Mouse (Mus musculus): ENCODE measurements around the gene Smim27.

Gene Smim27

GRCm38 (mm10) chr4:40269430-40270032 is at the start of gene Smim27, which contains the start of gene Topors:
TSS of gene Smim27 (plus strand) at chr4:40269579.
TSS of gene Topors (minus strand) at chr4:40269850.
- in situ Hi-C loops (cut with MboI, MseI), result loop anchor here (5.0 to 25.0 kb wide), 3 partner anchors 433 to 1443 kb away; partner anchors contain the start of genes Aptx (in 1 of the 2), Dcaf12 (in 1 of the 2), Dctn3 (in 1 of the 2) and Rpp25l (in 1 of the 2)

- in situ Hi-C loops (cut with MboI, MseI), result no loop called here
These were observed 48.9 kb upstream of the Smim27 start for GRCm38 (mm10) chr4:40220437-40220836.

GRCm38 (mm10) chr4:40221004-40221760 is 48.2 kb upstream of the Smim27 start:
- in situ Hi-C loops (cut with MboI, MseI), result no loop called here

DNA sequence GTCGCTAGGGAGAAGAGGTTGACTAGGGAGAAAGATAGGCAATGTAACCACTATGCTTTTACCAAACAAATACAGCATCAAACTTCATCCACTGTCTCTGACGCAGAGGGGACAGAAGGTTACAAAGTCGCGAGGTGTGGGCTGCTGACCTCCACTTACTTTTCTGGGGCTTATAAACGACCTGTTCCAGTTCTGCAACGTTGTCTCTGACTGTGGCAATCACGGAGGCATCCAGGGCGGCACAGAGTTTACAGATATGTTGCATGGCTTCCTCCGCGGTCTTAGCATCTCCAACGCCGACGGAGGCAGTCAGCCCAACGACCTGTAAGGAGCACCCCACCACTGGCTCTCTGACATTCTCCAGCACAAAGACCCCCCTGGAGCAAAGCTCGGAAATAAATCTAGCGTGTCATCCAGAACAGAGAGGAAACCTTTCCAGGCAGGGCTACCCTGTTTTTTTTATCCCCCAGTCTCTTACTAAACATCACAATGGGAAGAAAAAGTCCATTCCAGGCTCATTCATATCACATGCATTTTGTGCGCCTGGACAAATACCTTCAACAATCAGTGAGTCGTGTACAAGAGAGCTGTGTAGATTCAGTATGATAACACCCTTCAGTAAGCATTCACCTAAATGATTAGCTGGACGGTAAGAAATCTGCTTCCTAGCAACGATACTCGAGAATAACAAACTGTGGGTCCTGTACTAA is 47.3 kb upstream of the Smim27 start:
- in situ Hi-C loops (cut with MboI, MseI), result no loop called here

- in situ Hi-C loops (cut with MboI, MseI), result no loop called here
These were observed 43.3 kb upstream of the Smim27 start for GRCm38 (mm10) chr4:40226095-40226494.

DNA sequence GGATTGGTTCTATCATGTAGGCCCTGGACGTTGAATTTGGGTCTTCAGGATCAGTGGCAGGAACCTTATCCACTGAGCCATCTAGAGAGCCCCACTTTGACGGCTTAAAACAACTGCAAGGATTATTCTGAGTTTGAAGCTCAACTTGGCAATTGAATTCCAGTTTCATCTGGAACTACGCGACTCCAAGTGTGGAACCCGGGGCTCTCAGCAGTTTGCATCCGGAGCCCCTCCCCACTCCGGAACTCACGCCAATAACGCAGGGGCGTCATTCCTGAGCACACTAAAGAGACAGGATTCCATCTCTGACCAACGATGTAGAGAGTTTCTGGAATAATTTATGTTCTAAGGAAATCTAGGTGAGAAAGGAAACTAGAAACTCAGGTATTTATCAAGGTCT is 42.2 kb upstream of the Smim27 start:
- in situ Hi-C loops (cut with MboI, MseI), result no loop called here

DNA sequence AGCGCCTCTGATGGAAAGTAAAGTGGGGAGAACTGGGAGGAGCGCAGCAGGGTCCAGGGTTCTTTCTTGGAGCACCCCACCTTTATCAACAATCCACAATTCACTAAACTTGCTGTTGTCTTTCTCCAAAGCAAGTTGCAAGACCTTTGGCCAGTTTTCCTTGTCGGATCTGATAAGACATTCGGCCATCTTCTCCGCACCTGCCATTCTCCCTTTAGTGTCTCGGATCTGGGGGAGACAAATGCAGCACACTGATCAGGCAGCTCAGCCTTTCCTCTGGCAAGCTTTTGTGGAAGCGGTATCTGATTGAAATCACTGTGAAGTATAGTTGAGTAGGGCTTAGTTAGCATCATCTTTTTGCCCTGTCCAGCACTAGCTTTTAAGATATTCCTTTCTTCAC is 41.5 kb upstream of the Smim27 start:
- in situ Hi-C loops (cut with MboI, MseI), result no loop called here

- in situ Hi-C loops (cut with MboI, MseI), result loop anchor here in 1 of 2 experiments (5.0 kb wide), 1 partner anchor 53 kb away; no protein-coding TSS in a partner anchor
These were observed 39.7 kb upstream of the Smim27 start for GRCm38 (mm10) chr4:40229723-40230122.

GRCm38 (mm10) chr4:40233062-40233664 is 36.2 kb upstream of the Smim27 start:
- in situ Hi-C loops (cut with MboI, MseI), result loop anchor here in 1 of 2 experiments (5.0 kb wide), 1 partner anchor 49 kb away; no protein-coding TSS in a partner anchor

DNA sequence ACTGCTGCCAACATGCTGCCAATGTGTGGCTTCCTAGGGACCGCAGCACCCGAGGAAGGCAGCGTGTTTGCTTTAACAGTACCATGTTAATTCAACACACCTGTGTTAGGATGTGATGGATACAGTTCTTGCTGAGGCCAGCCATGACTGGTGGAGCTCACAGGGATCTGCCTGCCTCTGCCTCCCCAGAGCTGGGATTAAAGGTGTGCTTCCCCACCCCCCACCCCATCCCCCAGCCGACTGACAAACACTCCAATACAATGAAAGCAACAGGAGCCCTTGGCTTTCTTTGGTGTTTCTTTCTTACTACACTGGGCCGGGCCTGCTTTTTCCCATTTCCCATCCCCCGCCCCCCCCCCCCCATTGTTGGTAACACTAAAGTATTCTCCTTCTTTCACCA is 35.1 kb upstream of the Smim27 start:
- in situ Hi-C loops (cut with MboI, MseI), result loop anchor here in 1 of 2 experiments (5.0 kb wide), 1 partner anchor 48 kb away; no protein-coding TSS in a partner anchor

GRCm38 (mm10) chr4:40236829-40237228 is 32.5 kb upstream of the Smim27 start:
- in situ Hi-C loops (cut with MboI, MseI), result no loop called here

DNA sequence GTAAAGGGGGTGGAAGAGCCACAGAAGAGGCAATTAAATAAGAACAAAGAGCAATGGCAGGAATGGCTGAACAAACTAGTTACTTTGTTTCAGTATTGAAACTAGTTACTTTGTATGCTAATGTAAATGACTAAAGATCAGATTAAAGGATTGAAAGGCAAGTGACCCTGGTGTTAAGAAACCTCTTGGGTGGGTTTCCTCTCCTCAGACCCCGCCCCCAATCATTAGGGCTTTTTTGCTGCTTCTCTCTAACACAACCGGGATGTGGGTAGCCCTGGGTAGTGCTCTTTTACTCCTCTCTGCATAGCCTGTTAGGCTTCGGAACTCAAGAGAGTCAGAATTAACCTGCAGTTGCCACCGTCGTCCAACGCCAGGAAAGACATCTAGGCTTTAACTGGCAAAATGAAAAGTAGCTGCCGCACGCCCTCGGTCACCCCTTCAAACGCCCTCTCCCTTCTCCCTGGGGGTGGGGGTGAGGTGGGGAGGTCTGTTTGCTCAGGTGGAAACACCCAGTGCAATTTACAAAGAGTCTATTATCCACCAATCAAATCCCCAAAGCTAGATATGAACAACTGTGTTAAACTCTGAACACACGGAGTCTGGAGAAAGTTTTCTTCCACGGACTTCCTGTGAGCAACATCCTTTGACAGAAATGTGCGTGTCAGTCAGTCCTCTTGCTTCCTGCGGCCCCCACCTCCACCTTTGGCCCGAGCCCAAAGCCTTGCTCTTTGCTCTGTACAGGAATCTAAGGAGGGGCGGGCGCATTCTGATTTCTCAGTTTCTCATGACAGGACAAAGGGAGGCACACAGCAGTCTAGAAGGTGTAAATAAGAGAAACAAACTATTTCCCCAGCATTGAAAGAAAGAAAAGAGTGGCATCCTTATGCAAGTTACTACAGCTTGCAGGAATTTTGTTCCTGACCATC is 30.6 kb upstream of the Smim27 start:
- in situ Hi-C loops (cut with MboI, MseI), result no loop called here

DNA sequence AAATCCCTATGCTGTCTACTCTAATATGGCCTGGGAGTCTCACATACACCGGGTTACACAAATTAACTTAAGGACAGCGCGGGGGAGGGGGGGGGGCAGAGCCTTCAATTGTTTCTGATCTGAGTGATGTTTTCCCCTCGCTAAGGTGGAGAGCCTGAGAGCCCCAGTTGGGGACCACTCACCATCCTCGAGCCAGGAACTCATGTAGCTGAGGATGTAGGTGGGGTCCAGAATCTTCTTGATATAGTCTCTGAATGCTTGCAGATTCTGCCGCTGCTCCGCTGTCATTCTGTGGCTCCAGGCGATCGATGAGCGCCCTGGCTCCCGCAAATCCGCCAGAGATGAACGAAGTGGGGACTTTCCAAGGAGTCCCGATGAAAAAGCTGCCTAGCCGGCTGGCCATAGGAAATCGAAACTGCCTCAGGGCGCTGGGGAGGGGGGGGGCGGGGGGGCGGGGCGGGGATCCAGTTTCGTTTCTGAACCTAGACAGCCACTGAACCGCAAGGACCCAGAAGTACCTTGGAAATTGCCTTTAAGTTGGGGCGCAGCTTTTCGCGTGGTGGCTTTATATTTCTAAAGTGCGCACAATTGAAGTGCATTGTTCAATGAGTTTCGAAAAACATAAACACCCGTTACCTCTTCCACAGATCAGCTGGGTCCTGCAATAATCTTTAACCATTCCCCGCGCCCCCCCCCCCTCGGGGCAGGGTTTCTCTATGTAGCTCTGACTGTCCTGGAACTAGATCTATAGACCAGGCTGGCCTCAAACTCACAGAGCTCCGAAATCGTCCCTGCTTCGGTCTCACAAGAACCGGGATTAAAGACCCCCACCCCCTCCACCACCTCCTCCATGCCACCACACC is 29.7 kb upstream of the Smim27 start, which contains the start of gene Ddx58:
TSS of gene Ddx58 (minus strand) at position 420 of the 863 bp plus-strand sequence.
- in situ Hi-C loops (cut with MboI, MseI), result no loop called here

DNA sequence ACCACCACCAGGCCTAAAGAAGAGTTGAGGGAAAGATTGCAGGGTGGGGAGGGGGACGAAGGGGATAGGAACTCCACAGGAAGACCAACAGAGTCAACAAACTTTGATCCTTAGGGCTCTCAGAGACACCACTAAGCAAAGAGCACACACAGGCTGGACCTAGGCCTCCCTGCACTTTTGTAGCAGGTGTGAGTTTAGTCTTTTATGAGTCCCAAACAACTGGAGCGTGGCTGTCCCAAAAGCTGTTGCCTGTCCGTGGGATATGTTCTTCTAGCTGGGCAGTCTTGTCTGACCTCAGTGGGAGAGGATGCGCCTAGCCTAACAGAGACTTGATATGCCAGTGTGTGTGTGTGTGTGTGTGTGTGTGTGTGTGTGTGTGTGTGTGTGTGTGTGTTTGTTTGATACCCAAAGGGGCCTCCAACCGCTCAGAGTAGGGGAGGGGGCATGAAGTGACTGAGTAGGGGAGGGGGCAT is 29.1 kb upstream of the Smim27 start:
- in situ Hi-C loops (cut with MboI, MseI), result no loop called here

DNA sequence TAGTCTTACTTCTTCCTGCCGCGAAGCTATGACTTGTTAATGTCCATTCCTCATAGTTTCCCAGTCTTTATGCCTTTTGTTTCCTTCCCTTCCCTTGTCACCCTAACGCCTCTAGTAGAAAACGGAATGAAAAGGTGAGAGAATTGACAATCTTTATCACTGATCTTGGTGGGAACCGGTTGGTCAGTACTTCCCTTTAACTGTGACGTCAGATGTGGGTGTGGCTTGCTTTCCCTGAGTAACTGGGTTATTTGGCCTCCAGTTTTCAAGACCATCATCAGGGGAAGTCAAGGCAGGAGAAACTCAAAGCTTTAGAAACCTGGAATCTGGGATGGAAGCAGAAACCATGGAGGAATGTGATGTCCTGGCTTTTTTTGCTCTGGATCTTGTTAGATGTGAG is 27.5 kb upstream of the Smim27 start:
- in situ Hi-C loops (cut with MboI, MseI), result no loop called here

DNA sequence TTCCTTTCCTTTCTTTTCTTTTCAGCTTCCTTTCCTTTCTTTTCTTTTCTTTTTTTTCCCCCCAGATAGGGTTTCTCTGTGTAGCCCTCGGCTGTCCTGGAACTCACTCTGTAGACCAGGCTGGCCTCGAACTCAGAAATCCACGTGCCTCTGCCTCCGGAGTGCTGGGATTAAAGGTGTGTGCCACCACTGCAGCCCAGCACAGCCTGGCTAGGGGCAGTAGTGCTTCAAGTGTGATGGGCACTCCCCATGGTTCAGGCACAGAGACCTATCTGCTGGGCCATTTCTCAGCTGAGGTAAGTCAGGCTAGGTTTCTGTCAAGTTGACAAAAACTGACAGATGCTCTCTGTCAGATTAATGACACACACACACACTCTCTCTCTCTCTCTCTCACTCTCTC is 26.4 kb upstream of the Smim27 start:
- in situ Hi-C loops (cut with MboI, MseI), result no loop called here

- in situ Hi-C loops (cut with MboI, MseI), result no loop called here
These were observed 25.3 kb upstream of the Smim27 start for GRCm38 (mm10) chr4:40244035-40244434.

DNA sequence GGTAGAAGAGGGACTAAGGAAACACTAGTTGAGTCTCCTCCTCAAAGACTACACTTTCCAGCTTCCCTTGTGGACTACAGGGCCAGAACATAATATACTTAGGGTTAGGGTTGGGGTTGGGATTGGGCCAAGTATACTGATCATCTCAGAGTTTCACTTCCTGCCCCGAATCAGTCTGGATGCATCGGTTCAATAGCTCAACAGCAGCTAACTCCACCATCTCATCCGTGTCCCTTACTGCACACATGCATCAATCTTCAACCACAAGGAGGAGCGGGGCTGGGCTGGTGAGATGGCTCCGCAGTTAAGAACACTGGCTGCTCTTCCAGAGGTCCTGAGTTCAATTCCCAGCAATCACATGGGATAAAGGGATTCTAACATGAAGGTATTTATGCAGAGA is 18.4 kb upstream of the Smim27 start:
- in situ Hi-C loops (cut with MboI, MseI), result loop anchor here in 1 of 2 experiments (25.0 kb wide), 1 partner anchor 1461 kb away; the partner anchor contains the start of genes Dctn3 and Rpp25l

DNA sequence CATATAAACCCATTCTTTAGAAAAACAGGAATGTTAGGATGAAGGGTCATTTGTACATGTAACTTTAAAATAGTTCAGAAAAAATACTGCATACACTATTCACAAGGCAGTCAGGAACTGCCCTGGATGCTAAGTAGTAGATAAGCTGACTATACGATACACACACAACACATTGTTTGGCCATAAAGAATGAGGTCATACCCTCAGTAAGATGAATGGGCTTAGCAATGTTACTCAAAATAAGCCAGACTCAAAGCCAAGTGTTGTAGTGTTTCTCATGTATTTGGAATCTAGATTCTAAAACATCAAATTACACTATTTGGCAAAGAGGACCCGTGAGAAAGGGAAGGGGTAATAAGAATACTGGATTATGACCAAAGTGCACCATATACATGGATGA is 15.6 kb upstream of the Smim27 start:
- in situ Hi-C loops (cut with MboI, MseI), result loop anchor here in 1 of 2 experiments (25.0 kb wide), 1 partner anchor 1459 kb away; the partner anchor contains the start of genes Dctn3 and Rpp25l

Measured in T-helper 17 cell (primary cell).